Mouse (Mus musculus) lung, adult 2 months (tissue): ENCODE measurements at regions not wholly inside any gene's neighbourhood (a gene's known extent, or its start where the extent isn't known, plus 50 kb on each side); places are given as distances from the start of the nearest gene placed in this dataset.

Experiments
- DNase-seq: peaks from one replicate; pipeline ENCODE4 v3.0.0; 2022
- H3K4me1 ChIP-seq: fragments of 200-500 bp; 2 replicates; pipeline ENCODE4 v1.6.1; 2011; ENCODE audit warnings: low read length; ENCODE audit not compliant: control insufficient read depth, insufficient read depth
- H3K4me3 ChIP-seq: fragments of 200-500 bp; replicated peaks from 2 replicates; pipeline ENCODE3; 2011; ENCODE audit warnings: low read depth, mild to moderate bottlenecking, control low read depth, low read length; ENCODE audit errors: extremely low read depth
- CTCF ChIP-seq: fragments of 200-500 bp; IDR thresholded peaks from 2 replicates; pipeline ENCODE4 v1.5.1; 2011; ENCODE audit warnings: mild to moderate bottlenecking, low read length, control low read depth; ENCODE audit not compliant: insufficient read depth
- POLR2A ChIP-seq: fragments of 200-500 bp; IDR thresholded peaks from 2 replicates; pipeline ENCODE4 v1.6.1; 2011; ENCODE audit warnings: low read depth, mild to moderate bottlenecking, control low read depth, low read length, borderline replicate concordance; ENCODE audit errors: extremely low read depth
- WGBS: fragments of 180-500 bp; shearing (Covaris S2); methylation state at CpG from one replicate; pipeline ENCODE4 v1.1.7; 2018; 5-methylcytosine and 5-hydroxymethylcytosine counted together

DNA sequence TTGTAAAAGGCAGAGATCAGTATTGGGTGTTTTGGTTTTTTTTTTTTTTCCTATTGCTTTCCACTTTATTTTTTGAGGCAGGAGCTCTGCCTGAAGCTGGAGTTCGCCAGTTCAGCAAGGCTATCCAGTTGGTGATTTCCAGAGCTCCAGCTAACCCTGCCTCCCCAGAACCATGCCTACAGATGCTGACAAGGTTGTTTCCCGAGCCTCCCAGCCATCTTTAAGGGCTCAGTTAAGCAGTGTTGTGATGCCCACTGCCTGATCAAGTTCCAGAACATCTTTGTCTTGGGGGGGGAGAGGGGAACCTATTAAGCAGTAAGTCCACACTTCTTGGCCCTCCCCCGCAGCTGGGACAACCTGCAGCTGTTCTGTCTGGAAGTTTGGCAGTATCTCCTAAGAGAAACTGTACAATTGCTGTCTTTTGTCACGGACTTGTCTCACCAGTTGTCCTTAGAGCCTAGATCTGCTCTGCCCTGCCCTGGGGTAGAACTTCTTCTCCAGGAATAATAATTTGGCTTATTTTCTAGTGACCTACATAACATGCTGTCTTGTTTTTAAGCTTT lies 114.1 kb downstream of the Zfp706 start:
- WGBS = 69% methylated on average over 4 of the region's 4 CpGs
- no peaks in the 10 kb centered on the region for H3K4me1 ChIP-seq
- H3K4me3 ChIP-seq = no peak overlapping the region
- no peak for TF ChIP-seq CTCF
- no peak for TF ChIP-seq POLR2A
- DNase-seq = no peak

DNA sequence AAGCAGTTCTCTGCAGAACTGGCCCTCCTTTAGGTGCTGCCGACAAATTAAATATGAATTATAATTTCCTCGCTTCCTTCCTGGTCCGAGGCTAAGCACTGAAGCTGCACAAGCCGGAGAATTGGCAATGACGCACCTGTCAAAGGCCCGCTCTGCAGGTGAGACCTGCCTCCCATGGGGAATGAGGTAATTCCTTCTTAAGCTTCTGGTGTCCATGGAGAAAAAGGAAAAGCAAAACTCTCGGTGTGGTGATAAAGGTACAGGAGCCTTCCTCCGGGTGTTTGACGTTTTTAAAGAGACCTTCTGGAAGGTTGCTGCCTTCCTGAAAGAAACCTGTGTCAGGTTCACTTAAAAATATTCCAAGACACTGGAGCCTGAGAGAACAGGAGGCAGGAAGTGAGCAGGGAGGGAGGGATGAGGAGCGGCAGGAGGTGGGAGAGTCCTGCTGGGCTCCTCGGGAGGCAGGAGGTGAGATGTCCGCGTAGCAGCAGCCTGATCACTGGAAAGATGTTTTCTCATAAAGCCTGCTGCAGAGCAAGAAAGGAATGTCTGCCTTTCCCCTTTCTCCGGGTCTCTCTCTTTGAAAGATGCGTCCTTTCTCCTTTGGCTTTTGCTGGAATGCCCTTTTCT lies 114.9 kb downstream of the Zfp706 start:
- no peak for DNase-seq
- Histone ChIP-seq H3K4me3 (no peak overlapping the region), H3K4me1 (no peaks in the 10 kb centered on the region)
- no peak for TF ChIP-seq CTCF
- no peak for TF ChIP-seq POLR2A
- 32% methylated on average over 15 of the region's 15 CpGs for WGBS

DNA sequence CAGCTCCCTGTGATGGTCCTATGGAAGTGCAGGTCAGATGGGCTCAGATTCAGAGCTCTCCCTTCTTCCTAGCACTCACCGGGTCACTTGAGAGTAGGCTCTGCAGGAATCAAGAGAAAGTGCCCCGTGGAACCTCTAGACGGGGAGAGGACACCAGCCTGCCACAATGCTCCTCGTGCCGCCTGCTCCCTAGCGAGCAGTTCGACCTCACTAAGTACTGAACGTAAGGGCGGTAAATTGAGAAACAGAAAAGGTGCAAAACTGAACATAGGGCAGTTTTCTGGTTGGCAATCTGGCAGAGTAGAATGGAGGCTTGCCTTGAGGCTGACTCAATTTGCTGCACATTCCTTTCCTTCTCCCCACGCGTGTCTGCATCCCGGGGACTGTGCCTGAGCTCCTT lies 115.7 kb downstream of the Zfp706 start:
- 65% methylated on average over 12 of the region's 12 CpGs for WGBS
- Histone ChIP-seq H3K4me1 (no peaks in the 10 kb centered on the region), H3K4me3 (no peak overlapping the region)
- DNase-seq = no peak
- TF ChIP-seq POLR2A (no peak), CTCF (no peak)

DNA sequence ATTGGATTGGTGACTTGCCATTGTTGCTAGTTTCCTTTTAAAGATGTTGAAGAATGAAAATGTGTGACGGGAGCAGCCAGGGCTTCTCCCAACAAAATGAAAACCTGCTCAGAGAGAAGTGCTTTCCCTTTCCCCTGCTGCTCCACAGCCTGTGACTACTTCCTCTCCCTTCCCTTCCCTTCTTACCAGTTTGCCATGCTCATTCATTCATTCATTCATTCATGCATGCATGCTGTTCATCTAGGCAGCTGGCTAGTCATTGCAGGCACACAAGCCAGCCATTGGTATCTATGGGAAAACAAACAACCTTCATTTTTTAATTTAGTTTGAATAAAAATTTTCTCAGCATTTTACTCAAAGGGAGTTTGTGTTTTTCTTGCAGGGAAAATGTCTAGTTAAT lies 116.3 kb downstream of the Zfp706 start:
- 47% methylated on average over 1 of the region's 1 CpGs for WGBS
- DNase-seq = no peak
- Histone ChIP-seq H3K4me3 (no peak overlapping the region), H3K4me1 (no peaks in the 10 kb centered on the region)
- TF ChIP-seq POLR2A = no peak
- TF ChIP-seq CTCF = no peak

DNA sequence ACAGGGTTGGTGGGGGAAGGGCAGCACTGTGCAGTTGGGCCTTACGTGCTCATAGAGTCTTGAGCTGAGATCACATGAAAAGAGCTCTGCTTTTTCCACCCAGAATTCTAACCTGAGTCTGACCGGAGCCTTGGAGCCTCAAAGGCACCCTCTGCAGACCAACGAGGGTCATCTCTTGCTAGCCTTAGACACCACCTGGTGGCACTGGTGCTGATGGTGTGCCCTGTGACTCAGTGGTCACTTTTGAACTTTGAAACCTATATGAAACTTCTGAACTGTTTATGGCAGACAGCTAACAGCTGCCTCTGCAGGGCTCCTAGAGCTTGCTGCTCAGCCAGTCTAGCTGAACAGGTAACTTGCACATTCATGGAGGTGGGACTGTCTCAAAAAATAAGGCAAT lies 118.5 kb downstream of the Zfp706 start:
- 67% methylated on average over 3 of the region's 3 CpGs for WGBS
- TF ChIP-seq CTCF (peak; percentile 53), POLR2A (no peak)
- Histone ChIP-seq H3K4me3 (no peak overlapping the region), H3K4me1 (no peaks in the 10 kb centered on the region)
- DNase-seq = no peak

DNA sequence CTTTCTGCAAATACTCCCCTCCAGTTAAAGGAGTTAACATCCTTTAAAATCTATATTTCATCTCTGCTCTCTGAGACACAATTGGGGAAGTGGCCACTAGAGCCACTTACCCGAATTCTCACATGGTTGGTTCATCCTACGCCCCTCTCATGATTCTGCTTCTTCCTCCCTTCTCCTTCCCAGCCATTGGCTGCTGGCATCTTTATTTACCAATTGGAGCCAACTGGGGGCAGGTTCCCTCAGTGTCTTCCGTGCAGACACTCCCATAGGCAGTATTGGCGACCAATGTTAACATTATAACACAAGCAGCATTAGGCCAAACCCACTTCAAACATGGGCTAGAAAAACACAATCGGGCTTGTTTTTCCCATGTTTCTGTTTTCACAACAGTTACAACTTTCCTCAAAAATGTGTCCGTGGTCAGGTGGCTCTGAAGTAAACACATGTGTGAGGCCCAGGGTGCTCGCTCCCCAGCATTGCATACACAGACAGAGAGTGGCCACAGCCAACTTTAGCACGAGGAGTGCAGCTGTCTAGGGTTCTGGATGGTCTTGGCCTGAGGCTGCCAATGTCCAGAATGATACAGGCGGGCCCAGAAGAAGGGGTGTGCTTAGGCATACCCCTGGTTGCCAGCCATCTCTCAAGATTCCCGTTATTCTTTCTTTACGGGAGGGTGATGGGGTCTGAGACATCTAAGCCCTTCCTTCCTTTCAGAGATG lies 119.1 kb downstream of the Zfp706 start:
- no peaks in the 10 kb centered on the region for H3K4me1 ChIP-seq
- 77% methylated on average over 11 of the region's 11 CpGs for WGBS
- no peak for DNase-seq
- no peak overlapping the region for H3K4me3 ChIP-seq
- TF ChIP-seq POLR2A (no peak), CTCF (no peak)

DNA sequence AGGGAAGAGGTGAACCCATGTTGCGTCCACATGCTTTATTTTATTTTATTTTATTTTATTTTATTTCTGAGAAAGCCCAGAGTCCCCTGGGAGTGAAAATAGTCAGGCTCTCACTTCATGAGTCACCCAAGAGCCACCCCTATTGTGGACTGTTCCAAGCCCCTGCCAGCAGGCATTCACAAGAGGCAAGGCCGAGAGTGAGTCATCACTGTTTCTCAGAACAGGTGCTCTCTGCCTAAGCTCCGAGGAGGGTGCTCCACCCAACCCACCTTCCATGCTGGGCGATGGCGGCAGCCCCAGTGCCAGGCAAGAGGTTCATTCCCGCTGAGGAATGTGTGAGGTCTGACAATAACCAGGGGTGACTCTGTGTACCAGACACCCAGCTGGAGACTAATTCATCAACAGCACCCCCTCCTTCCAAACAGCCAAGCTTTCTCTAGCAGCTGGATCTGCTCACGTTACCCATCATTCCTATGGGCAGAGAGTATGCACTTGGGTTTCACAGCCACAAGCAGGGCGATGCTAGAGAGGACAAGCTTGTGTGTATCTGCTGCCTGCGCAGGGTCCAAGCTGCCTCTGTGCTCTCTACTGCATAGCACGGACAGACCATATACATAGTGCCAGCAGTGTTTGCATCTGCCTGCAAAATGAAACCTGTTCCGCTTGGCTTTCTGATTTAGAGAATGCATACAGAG lies 122.8 kb downstream of the Zfp706 start:
- TF ChIP-seq CTCF = no peak
- no peak for TF ChIP-seq POLR2A
- no peak for DNase-seq
- H3K4me1 ChIP-seq = peaks cover 3% of the 10 kb centered on the region
- WGBS = 56% methylated on average over 11 of the region's 11 CpGs
- H3K4me3 ChIP-seq = no peak overlapping the region

DNA sequence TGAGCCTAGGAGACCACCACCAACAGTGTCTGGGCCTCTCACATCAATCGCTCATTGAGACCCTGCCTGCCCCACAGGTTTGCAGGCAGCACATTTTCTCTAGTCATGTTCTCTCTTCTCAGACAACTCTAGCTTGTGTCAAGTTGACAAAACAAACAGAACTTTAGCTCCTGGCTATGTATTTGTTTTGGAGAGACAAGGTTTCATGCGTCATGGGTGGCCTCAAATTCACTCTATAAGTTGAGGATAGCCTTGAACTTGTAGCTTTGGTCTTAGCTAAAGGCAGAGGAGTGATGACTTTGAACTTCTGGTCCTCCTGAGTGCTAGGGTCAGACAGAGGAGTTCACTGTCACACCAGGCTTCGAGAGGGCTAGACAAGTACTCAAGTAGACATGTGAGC lies 123.5 kb downstream of the Zfp706 start:
- WGBS = 87% methylated on average over 3 of the region's 3 CpGs
- peaks cover 9% of the 10 kb centered on the region for H3K4me1 ChIP-seq
- H3K4me3 ChIP-seq = no peak overlapping the region
- no peak for DNase-seq
- TF ChIP-seq CTCF (no peak), POLR2A (no peak)

DNA sequence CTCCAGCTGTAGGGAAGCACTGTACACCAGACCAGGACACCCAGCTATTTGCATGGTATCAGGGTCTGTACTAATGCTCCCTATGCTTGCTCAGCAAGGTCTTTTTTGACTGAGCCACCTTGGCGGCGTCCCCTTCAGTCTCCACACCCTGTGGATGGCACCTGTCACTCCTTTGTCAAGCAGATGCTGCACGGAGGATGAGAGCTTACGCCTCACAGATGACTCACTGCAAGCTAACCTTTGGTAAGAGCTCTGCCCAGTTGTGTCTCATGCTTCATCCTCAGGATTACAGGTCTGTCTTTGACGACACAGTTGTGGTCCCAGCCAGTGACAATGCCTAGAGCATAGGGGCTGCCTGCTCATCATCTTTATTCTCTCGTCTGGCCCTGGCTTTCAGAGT lies 124.4 kb downstream of the Zfp706 start:
- no peak overlapping the region for H3K4me3 ChIP-seq
- DNase-seq = no peak
- H3K4me1 ChIP-seq = peaks cover 11% of the 10 kb centered on the region
- 90% methylated on average over 6 of the region's 6 CpGs for WGBS
- no peak for TF ChIP-seq POLR2A
- TF ChIP-seq CTCF = no peak

DNA sequence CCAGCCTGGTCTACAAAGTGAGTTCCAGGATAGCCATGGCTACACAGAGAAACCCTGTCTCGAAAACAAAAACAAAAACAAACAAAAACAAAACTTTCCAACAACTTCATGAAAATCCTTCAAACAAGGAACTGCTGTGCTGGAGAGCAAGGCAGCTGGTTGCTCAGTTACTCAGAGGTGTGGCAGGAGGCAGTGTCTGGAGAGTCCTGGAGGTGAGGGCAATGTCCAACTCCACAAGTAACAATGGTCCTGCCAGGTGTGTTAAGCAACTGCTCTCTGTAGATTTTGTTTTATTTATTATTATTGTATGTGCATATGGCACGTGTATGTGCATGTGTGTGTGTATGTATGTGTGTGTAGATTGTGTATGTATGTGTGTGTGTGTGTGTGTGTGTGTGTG lies 126.0 kb downstream of the Zfp706 start:
- Histone ChIP-seq H3K4me1 (peaks cover 11% of the 10 kb centered on the region), H3K4me3 (no peak overlapping the region)
- WGBS = 74% methylated on average over 2 of the region's 2 CpGs
- DNase-seq = no peak
- TF ChIP-seq CTCF (no peak), POLR2A (no peak)
